Mouse (Mus musculus) c-Kit-positive CD71-positive TER-119-positive erythroid progenitor cells, embryonic 14.5 days (primary cell): Measurements from ENCODE around the gene Hopx.
A peak's percentile ranks its signal among the peaks of the same experiment; 100 is the strongest.
"Not testable (repeated sequence)": the region's sequence is repeated elsewhere in the genome, so short reads cannot be mapped to it uniquely, and the experiment has no call there.

Source experiments
- DNase-seq: peaks from one replicate; pipeline ENCODE4 v3.0.0-alpha.2; 2013; ENCODE audit warnings: low spot score

Hopx gene

GRCm38 (mm10) chr5:77099997-77100380 is 14.9 kb downstream of the Hopx start:
- no peak for DNase-seq

- DNase-seq: no peak
Observed at GRCm38 (mm10) chr5:77099317-77099996, 15.5 kb downstream of the Hopx start.

- DNase-seq: no peak
Observed at GRCm38 (mm10) chr5:77098874-77099273, 16.0 kb downstream of the Hopx start.

DNA sequence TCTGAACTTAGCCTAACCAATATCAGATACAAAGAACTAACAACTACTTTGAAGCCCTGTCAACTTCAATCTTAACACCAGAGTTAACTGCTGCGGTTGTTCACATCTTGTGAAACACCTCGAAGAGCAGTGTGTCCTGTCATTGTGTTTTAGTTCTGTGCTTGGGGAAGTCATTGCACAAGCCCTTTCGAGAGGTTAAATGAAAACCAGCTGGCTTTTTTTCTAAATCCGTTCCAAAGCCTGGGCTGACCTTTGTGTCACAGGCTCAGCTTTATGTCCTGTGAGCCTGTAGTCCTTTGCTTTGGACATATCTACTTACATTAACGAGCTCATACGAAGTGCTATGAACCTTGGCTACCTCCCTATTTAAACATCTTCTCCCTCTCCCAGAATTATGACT is 17.2 kb downstream of the Hopx start:
- DNase-seq: no peak

GRCm38 (mm10) chr5:77096194-77096593 is 18.7 kb downstream of the Hopx start:
- DNase-seq: not testable (repeated sequence)

DNA sequence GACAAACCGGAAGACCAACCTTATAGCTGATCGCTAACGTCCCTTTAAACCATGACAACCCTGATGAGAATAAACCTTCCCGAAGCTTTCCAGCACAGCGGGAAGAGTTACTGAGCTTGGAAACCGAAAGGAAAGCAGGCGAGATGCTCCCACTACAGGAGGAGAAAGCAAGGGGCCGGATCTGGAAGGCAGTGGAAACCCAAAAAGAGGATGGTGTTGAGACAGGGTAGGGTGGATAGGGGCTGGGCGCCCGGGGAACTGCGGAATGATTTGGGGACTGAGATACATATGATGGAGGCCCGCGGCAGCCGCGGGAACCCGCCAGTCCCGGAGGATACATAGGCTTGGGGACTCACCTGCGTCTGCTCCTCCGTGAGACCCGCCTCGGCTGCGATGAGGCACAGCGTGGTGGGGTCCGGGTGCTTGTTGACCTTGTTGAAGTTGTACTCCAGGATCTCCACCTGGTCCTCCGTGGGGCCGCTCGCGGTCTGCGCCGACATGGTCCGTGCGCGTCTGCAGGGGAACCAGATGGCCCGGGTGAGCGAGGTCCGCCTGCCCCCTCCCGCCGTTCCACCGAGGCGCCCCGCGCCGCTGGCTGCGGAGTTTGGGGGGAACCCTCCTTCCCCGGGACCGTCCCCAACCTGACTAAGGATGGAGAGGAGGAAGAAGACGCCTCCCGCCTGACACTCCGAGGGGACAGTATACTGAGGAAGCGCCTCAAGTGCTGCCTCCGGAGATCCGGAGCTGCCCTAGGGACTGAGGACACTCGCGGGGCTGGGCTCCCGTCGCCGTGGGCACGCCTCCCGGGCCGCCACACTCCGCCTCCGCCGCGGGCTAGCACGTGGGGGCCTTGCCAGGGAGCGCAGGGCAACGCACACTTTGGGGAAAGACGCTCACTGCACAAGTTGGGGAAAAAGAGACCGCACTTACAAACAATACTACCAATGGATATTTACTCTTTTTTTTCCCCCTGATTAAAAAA is 20.1 kb downstream of the Hopx start:
- peak; percentile 44 for DNase-seq

- no peak for DNase-seq
Observed at GRCm38 (mm10) chr5:77093961-77094360, 21.0 kb downstream of the Hopx start.

GRCm38 (mm10) chr5:77092531-77092930 is 22.4 kb downstream of the Hopx start:
- DNase-seq: no peak

DNA sequence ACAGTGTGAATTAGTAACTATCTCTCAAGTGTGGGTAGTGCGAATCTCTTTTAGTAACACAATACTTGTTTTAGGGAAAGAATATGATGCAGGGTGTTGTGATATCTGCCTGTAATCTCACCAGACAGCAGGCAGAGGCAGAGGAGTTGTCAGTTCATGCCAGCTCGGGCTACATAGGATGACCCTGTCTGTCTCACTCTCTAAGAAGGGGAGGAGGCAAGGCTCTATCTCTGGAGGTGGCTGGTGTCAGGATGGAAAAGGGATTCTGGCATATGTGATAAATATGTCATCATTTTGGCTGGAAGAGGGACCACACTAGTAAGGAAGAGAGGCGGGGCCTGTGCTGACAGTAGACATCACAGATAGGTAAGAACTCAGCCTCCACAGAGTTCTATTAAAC is 23.0 kb downstream of the Hopx start:
- DNase-seq: no peak

DNA sequence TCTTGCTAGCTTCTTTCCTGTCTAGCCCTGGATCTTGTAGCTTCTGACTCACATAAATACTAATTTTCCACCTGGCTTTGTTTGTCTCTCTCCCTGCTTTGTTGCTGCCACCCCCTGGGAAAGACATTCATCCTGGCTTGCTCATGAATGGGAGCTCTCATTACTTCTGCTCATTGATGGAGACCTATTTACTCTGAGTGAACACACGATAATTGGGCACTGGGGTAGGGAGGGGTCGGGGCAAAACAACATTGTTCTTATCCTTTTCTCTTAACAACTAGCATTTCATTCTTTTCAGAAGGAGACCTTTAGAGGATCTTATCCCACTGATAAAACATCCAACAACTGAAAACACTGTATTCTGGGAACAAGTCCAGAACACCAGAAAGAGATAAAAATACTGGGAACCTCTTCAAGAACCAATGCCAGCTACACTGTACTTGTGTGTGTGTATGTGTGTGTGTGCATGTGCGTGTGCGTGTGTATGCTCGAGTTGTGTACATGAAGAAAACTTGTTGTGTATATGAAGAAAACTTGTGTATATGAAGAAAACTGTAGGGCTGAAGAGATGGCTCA is 24.3 kb downstream of the Hopx start:
- DNase-seq: no peak

- no peak for DNase-seq
Observed at GRCm38 (mm10) chr5:77089901-77090300, 25.0 kb downstream of the Hopx start.

- DNase-seq: peak; percentile 32
Observed at GRCm38 (mm10) chr5:77089294-77089693, 25.6 kb downstream of the Hopx start.

DNA sequence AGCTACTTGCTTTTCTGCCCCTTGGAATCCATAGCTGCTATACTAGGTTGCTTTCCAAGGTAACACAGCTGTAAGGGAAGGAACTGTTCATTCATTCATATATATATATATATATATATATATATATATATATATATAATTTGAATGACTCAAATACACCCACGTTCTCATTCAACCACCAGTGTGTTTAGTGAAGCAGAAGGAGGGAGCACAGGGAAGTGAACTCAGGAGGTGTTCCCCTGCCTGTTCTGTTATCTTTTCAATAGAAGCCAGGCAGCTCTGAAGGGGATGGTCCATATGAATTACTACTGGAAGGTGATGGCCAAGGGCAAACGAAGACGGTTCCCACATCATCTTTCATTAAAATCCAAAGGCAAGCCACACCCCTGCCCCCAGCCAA is 27.8 kb downstream of the Hopx start:
- DNase-seq: no peak

- DNase-seq: no peak
Observed at GRCm38 (mm10) chr5:77086541-77086940, 28.4 kb downstream of the Hopx start.

DNA sequence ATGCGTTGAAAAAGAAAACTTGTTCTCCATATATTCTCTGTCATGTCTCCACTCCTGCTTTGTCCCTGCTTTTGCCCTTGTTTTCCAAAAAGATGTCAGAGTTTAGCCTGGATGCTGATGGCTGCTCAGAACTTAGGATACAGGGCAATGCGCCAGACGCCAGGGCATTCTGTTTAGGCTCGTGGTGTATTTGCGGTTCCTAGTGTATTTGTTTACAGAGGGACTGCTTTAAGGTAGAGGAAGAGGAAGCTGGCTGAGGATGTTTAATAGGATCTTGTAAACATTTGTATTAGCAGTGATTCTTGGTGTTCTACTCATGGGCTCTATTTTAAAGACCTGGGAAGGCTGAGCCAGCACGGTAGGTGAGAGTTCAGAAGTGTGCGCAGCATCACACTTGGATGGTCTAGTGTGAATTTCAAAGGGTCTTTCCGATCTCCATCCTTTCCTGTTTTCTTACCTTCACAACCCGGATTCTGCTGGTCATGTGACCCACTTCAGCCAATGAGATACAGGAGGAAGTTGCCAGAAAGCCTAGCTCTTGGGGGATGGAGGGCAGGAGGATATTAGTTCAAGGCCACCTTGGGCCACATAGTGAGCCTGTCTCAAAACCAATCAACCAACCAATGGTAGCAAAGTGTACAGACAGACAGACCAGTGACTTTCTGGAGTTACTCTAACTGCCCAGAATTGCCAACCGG is 29.0 kb downstream of the Hopx start:
- DNase-seq: no peak

DNA sequence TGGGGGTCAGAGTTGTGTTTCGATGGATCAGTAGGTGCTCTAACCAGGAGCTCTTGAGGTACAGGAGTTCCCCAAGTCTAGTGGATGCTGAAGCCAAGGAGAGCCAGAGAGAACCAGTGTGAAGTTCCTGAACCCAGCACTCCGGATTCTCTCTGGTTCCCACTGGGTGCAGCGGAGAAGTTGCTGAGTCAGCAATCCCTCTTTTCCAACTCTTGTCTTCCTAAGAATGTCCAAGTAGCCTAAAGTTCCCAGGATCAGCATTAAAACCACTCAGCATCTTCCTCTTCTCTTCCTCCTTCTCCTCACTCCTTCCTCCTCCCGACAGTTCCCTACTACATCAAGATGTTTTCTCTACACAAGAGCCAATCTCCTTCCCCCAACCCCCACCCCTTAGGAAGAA is 30.5 kb downstream of the Hopx start:
- DNase-seq: no peak

DNA sequence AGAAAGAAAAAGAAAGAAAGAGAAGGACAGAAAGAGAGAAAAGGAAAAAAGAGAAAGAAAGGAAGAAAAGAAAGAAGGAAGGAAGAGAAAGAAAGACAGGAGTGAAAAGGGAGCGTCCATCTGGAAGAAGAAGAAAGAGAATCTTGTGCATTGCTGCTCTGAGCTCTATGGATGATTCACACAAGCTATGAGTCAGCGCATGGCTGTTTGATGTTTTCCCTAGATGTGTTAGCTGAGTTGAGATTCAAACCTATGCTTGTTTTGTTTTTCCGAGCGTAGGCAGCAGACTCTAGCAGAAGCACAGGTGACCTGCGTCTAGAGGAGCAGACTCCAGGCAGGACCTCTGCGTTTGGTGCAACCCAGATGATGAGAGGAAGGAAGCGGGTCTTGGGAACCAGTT is 32.2 kb downstream of the Hopx start:
- no peak for DNase-seq

DNA sequence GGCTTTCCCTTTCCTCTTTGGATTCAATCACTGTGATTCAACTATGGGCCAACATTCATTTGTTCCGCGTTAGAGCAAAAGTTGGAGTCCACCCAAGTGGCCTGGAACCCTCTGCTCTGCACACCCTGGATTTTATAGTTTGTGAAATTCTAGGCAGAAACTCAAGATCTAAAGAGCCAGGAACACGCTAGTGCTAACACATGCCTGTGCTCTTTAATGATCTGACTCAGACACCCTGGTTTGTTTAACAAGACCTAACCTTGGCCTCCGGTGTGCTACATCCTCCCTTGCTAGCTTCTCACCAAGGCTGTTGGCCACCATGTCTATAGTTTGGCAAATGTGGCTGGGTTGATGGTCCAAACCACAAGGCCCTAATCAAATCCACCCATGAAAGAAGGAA is 34.2 kb downstream of the Hopx start:
- no peak for DNase-seq

GRCm38 (mm10) chr5:77075951-77076350 is 39.0 kb downstream of the Hopx start:
- no peak for DNase-seq

GRCm38 (mm10) chr5:77074914-77075313 is 40.0 kb downstream of the Hopx start:
- DNase-seq: no peak

DNA sequence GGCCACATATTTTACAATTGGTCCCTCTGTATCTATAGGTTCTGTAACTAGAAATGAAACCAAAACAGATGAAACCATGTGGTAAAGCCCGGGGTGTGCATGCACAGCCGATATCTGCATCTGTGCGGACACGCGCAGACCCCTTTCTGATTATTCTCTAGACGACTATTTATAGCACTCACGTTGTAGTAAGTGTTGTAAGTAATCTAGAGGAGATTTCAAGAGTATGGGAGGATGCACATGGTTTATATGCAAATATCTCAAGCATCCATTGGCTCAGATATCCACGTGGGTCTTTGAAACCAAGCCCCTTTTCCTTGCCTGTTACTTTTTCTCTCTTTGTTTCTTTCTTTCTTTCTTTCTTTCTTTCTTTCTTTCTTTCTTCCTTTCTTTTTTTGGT is 41.1 kb downstream of the Hopx start:
- DNase-seq: no peak

GRCm38 (mm10) chr5:77071626-77072025 is 43.3 kb downstream of the Hopx start:
- DNase-seq: no peak
